Mouse (Mus musculus) liver, adult (tissue): Measurements from ENCODE around the gene Cnksr3.

Source experiments
- GATA4 ChIP-seq: IDR thresholded peaks from 2 replicates; pipeline ENCODE4 v1.6.1; 2014; ENCODE audit warnings: mild to moderate bottlenecking, low read length; ENCODE audit not compliant: insufficient replicate concordance

Gene Cnksr3

DNA sequence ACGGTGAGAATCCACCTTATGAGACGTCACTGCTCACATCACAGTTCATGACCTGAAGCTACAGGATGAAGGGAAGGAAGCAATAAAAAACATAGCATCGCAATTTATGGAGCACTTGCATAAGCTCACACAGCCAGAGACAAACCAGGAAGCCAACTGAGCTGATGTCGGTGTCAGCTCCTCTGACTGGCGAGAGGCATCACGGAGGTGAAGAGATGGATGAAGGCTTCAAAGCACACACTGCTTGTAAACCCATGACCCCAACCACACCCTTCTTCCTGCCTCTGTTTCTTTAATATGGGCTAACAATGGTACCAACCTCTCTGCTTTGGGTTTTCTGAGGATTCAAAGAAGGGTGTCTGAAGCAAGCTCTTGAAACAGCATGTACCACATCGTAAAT, 5.5 kb downstream of the Cnksr3 start:
- no peak for TF ChIP-seq GATA4

GRCm38 (mm10) chr10:7205576-7205975, 6.5 kb downstream of the Cnksr3 start:
- TF ChIP-seq GATA4, result no peak

DNA sequence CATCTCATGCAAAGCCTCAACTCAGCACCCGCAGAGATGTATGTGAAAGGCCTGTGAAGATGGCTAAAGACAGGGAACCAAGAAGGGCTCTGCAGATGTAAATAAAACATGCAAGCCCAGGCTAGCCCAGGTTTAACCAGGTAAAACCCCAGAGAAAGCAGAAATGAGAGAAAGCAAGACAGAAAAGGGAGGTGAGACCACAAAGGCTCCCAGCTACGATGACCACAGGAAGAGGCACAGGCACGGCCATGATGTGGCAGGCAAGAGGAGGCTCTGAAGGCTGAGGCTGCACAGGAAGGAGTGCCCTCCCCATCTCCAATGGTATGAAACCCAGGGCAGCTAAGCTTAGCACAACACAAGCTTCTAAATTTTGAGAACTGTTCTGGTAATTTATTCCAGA, 7.1 kb downstream of the Cnksr3 start:
- TF ChIP-seq GATA4, result no peak

- no peak for TF ChIP-seq GATA4
Measured at GRCm38 (mm10) chr10:7202576-7202975, 9.5 kb downstream of the Cnksr3 start.

GRCm38 (mm10) chr10:7200665-7201064, 11.4 kb downstream of the Cnksr3 start:
- no peak for TF ChIP-seq GATA4

DNA sequence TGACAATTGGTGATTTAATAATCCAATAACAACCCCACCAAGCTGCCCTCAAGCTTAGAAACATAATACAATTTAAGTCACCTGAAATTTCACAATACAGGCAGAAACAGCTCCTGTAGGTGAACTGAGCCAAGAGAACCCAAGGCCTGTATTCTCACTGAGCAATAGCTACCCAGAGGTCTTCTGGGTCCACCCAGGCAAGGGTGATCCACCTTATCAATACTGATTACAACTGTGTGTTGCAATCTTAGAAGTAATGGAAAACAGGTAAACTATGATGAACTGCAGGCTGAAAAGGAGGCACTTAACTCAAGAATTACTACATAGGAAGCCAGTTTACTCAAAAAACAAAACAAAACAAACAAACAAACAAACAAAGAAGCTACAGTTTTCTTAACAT, 13.8 kb downstream of the Cnksr3 start:
- TF ChIP-seq GATA4, result peak; percentile 59; the same call in 1 of the 2 replicates

- no peak for TF ChIP-seq GATA4
Measured at GRCm38 (mm10) chr10:7197733-7198132, 14.3 kb downstream of the Cnksr3 start.

GRCm38 (mm10) chr10:7196668-7197400, 15.2 kb downstream of the Cnksr3 start:
- no peak for TF ChIP-seq GATA4

DNA sequence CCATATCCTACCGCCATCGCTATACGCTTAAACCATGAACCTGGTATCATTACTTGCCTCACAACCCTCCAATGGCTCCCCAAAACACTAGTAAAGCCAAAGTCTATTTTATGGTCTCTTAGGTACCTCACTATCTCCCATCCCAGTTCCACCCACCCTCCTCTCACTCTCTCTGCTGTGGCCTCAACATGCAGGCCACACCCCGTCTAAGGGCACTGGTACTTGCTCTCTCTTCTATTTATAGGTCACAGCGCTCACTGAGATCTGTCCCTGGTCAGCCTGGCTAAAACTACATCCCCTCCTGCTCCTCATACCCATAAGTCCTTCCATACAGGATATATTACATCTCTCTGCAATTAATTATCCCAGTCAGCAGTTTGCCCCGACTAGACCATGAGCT, 16.1 kb downstream of the Cnksr3 start:
- TF ChIP-seq GATA4, result no peak

DNA sequence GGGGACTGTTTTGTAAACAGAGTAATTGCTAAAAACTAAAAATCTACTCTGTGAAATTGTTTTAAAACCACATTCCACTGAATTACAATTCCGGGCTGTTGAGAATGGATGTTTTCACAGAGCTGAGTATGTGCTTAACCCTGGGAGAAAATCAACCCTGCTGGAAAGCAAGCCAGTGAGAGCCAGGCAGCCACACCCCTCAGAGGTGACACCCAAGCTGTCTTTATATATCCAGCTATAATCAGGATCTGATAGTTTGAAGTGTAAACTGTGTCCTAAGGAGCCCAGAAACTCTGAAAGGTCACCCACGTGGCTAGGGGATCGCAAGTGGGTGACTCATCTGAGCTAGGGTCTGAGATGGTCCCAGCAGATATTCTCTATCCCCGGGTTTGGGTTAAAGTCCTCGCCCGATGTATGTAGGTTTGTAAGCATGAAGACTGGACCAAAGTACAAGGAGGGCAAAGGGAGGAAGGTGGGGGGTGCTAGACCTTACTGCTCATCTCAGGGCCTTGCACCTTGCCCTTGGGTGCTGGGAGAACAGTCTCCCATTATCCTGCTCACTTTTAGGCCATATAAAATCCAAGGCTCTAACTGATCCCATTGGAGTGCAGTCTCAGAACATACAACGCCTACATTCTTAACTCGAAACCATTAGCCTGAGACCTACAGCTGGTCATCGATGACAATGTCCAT, 20.2 kb downstream of the Cnksr3 start:
- TF ChIP-seq GATA4, result no peak

DNA sequence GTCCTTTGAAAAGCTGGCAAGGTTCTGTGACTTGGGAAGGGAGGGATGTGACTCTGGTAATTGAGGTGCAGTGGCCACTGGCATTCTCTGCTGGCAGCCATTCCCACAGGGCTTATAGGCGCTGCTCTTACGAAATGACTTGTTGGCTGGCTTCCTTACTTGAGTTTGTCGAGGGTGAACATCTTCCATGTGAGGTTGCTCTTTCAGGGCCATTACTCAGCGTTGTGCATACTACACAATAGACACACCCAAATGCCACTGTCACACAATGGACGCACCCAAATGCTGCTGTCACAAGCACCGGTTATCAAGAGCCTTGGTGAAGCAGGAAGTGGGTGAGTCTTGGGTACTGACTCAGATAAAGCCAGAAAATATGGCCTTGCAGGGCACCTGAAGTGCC, 22.8 kb downstream of the Cnksr3 start:
- TF ChIP-seq GATA4, result no peak

DNA sequence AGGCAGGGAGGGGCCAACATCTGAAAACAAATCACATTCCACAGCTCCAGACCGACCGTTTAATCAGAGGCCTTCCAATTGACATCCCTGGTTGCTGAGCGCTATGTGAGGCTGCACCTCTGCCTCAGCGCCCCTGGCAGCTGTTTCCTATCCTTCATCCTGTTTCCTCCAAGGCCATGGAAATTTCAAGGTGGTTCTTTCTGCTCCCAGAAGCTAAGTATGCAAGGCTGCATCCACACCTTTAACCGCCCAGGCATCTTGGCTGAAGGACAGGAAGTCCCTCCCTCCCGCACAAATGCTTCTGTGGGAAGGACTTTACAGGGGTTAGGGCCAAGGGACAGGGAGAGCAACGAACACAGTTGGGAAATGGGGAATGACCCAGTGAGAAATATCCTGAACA, 24.2 kb downstream of the Cnksr3 start:
- no peak for TF ChIP-seq GATA4

DNA sequence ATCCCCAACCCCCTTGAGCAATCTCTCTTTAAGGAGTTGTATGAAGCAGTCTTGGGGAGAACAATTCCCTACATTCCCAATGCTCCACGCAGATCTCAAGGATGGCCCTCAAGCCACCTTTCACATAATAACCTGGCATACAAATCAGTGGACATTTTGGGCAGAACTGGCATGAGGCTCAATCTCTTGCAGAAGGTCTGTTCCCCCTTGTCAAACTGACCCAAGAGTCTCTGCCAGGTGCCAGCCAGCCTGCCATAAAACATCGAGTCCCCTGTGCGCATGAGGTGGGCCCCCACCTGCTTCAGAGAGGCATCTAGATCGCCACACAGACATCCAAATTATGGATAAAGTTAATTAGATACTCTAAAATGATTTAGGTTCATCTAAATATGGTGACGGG, 25.0 kb downstream of the Cnksr3 start:
- no peak for TF ChIP-seq GATA4

DNA sequence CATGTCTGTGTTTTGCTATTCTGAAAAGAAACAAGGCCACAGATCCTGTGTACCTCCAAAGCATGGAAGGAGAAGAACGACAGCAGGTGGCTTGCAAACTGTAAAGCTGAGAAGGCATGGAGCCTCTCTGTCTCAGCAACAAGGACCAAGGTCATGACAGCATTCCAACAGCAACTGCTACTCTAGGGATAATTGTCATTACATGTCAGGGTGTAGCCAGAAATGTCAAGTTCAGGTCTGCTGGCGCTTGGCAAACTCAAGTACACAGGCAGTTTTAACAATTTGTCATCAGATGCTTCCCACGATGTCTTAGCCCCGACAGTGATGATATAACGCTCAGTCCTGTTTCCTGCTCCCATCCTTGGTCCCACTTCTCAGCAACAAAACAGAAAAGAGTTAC, 26.0 kb downstream of the Cnksr3 start:
- TF ChIP-seq GATA4, result no peak

DNA sequence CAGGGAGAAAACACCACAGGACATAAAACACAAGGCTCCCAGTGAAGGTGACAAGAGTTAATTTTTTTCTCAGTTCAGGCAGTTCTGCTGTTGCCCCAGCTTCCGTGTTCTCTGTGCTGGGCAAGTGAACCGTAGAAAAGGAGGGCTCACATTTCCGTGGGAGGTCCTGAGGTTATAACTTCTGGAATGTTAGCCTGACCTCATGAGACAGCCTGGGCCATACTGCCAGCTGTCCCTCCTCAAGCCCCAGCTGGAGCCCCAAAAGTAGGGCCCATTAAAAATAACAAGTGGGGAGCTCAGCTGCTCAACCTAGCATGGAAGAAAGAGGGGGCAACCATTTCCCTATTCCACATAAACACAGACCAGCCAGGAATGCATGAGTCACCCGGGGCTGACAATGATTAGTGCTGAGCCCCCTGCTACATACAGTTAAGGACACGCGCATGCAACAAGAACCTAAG, 28.8 kb downstream of the Cnksr3 start:
- no peak for TF ChIP-seq GATA4

- no peak for TF ChIP-seq GATA4
Measured at GRCm38 (mm10) chr10:7182555-7183170, 29.4 kb downstream of the Cnksr3 start.
